Mouse (Mus musculus) frontal cortex, adult (tissue): ENCODE data around the gene Klhl5.

Experiments
- ATAC-seq: cut with Nextera tagmentation; 2 replicates; pipeline ENCODE4 v1.9.2; 2017; ENCODE audit warnings: mild to moderate bottlenecking, moderate library complexity, mixed read lengths; ENCODE audit not compliant: low TSS enrichment

The Klhl5 gene

GRCm38 (mm10) chr5:65199346-65200128, 92.2 kb downstream of the Klhl5 start, which contains the start of gene Wdr19:
Wdr19 (plus strand) TSS chr5:65199696.
- peak; percentile 92 for ATAC-seq

GRCm38 (mm10) chr5:65204726-65205125, 97.4 kb downstream of the Klhl5 start:
- ATAC-seq, result no peak

GRCm38 (mm10) chr5:65213321-65213720, 106.0 kb downstream of the Klhl5 start:
- ATAC-seq, result peak; percentile 82
